Mouse (Mus musculus): ENCODE measurements around the gene Raf1. TPM values are rescaled to one million over a fixed set of nuclear protein-coding genes. Genes with fewer than 3 reads are reported as not detected.

The Raf1 gene
- polyA plus RNA-seq, 1 experiment from 2014 or later, result 141 TPM

- Histone ChIP-seq H3K36me3 (ENCODE audit: control insufficient read depth, insufficient read depth, low read length) (no peaks in the 10 kb centered on the region), H3K9ac (ENCODE audit: low read length) (no peak overlapping the region), H3K27me3 (ENCODE audit: control insufficient read depth, insufficient read depth, low read length) (no peaks in the 10 kb centered on the region), H3K27ac (replicated peaks; ENCODE audit: low read depth, low read length) (no peak overlapping the region), H3K4me3 (ENCODE audit: low read depth, low read length) (no peak overlapping the region), H3K9me3 (ENCODE audit: control insufficient read depth, low read length) (no peaks in the 10 kb centered on the region; the same call in 1 of the 2 replicates), H3K4me2 (ENCODE audit: low read depth, severe bottlenecking) (no peak overlapping the region), H3K4me1 (ENCODE audit: control insufficient read depth, insufficient read depth, low read length) (no peaks in the 10 kb centered on the region)
- ATAC-seq (ENCODE audit: insufficient number of reproducible peaks, low FRiP score, low TSS enrichment, low read depth), result no peak
- 87% methylated on average over 4 of the region's 4 CpGs for WGBS
- no peak for DNase-seq (ENCODE audit: low spot score)
Measured at GRCm38 (mm10) chr6:115688589-115688988, 12.2 kb upstream of the Raf1 start.

GRCm38 (mm10) chr6:115687753-115688152 lies 11.3 kb upstream of the Raf1 start:
- Histone ChIP-seq H3K4me1 (ENCODE audit: control insufficient read depth, insufficient read depth, low read length) (no peaks in the 10 kb centered on the region), H3K27ac (replicated peaks; ENCODE audit: low read depth, low read length) (no peak overlapping the region), H3K4me2 (ENCODE audit: low read depth, severe bottlenecking) (no peak overlapping the region), H3K36me3 (ENCODE audit: control insufficient read depth, insufficient read depth, low read length) (no peaks in the 10 kb centered on the region), H3K27me3 (ENCODE audit: control insufficient read depth, insufficient read depth, low read length) (no peaks in the 10 kb centered on the region), H3K9ac (ENCODE audit: low read length) (no peak overlapping the region), H3K9me3 (ENCODE audit: control insufficient read depth, low read length) (no peaks in the 10 kb centered on the region; the same call in 1 of the 2 replicates), H3K4me3 (ENCODE audit: low read depth, low read length) (no peak overlapping the region)
- WGBS, result 63% methylated on average over 3 of the region's 3 CpGs
- ATAC-seq (ENCODE audit: insufficient number of reproducible peaks, low FRiP score, low TSS enrichment, low read depth) (no peak), DNase-seq (ENCODE audit: low spot score) (no peak)

- DNase-seq (ENCODE audit: low spot score), result no peak
- no peak overlapping the region for H3K4me2 ChIP-seq (ENCODE audit: low read depth, severe bottlenecking)
- no peaks in the 10 kb centered on the region; the same call in 1 of the 2 replicates for H3K9me3 ChIP-seq (ENCODE audit: control insufficient read depth, low read length)
- H3K27ac ChIP-seq (replicated peaks; ENCODE audit: low read depth, low read length), result no peak overlapping the region
- H3K4me1 ChIP-seq (ENCODE audit: control insufficient read depth, insufficient read depth, low read length), result no peaks in the 10 kb centered on the region
- no peak overlapping the region for H3K9ac ChIP-seq (ENCODE audit: low read length)
- no peak for ATAC-seq (ENCODE audit: insufficient number of reproducible peaks, low FRiP score, low TSS enrichment, low read depth)
- 62% methylated on average over 11 of the region's 11 CpGs for WGBS
- H3K27me3 ChIP-seq (ENCODE audit: control insufficient read depth, insufficient read depth, low read length), result no peaks in the 10 kb centered on the region
- H3K4me3 ChIP-seq (ENCODE audit: low read depth, low read length), result no peak overlapping the region
- H3K36me3 ChIP-seq (ENCODE audit: control insufficient read depth, insufficient read depth, low read length), result no peaks in the 10 kb centered on the region
Measured at GRCm38 (mm10) chr6:115684851-115685646, 8.6 kb upstream of the Raf1 start.

GRCm38 (mm10) chr6:115684271-115684670 lies 7.8 kb upstream of the Raf1 start:
- no peaks in the 10 kb centered on the region for H3K36me3 ChIP-seq (ENCODE audit: control insufficient read depth, insufficient read depth, low read length)
- DNase-seq (ENCODE audit: low spot score) (no peak), ATAC-seq (ENCODE audit: insufficient number of reproducible peaks, low FRiP score, low TSS enrichment, low read depth) (no peak)
- no peak overlapping the region for H3K9ac ChIP-seq (ENCODE audit: low read length)
- H3K4me2 ChIP-seq (ENCODE audit: low read depth, severe bottlenecking), result no peak overlapping the region
- H3K27me3 ChIP-seq (ENCODE audit: control insufficient read depth, insufficient read depth, low read length), result no peaks in the 10 kb centered on the region
- H3K4me3 ChIP-seq (ENCODE audit: low read depth, low read length), result no peak overlapping the region
- H3K9me3 ChIP-seq (ENCODE audit: control insufficient read depth, low read length), result no peaks in the 10 kb centered on the region; the same call in 1 of the 2 replicates
- no peak overlapping the region for H3K27ac ChIP-seq (replicated peaks; ENCODE audit: low read depth, low read length)
- H3K4me1 ChIP-seq (ENCODE audit: control insufficient read depth, insufficient read depth, low read length), result no peaks in the 10 kb centered on the region
- 95% methylated on average over 2 of the region's 2 CpGs for WGBS

- no peaks in the 10 kb centered on the region for H3K27me3 ChIP-seq (ENCODE audit: control insufficient read depth, insufficient read depth, low read length)
- H3K9ac ChIP-seq (ENCODE audit: low read length), result no peak overlapping the region
- DNase-seq (ENCODE audit: low spot score), result no peak
- H3K27ac ChIP-seq (replicated peaks; ENCODE audit: low read depth, low read length), result no peak overlapping the region
- no peak overlapping the region for H3K4me3 ChIP-seq (ENCODE audit: low read depth, low read length)
- H3K36me3 ChIP-seq (ENCODE audit: control insufficient read depth, insufficient read depth, low read length), result no peaks in the 10 kb centered on the region
- no peak overlapping the region for H3K4me2 ChIP-seq (ENCODE audit: low read depth, severe bottlenecking)
- WGBS, result 88% methylated on average over 4 of the region's 4 CpGs
- no peaks in the 10 kb centered on the region for H3K4me1 ChIP-seq (ENCODE audit: control insufficient read depth, insufficient read depth, low read length)
- ATAC-seq (ENCODE audit: insufficient number of reproducible peaks, low FRiP score, low TSS enrichment, low read depth), result no peak
- no peaks in the 10 kb centered on the region for H3K9me3 ChIP-seq (ENCODE audit: control insufficient read depth, low read length)
Measured at GRCm38 (mm10) chr6:115681066-115681465, 4.6 kb upstream of the Raf1 start.

- H3K4me1 ChIP-seq (ENCODE audit: control insufficient read depth, insufficient read depth, low read length), result peaks cover 4% of the 10 kb centered on the region; the same call in 1 of the 2 replicates
- no peaks in the 10 kb centered on the region for H3K9me3 ChIP-seq (ENCODE audit: control insufficient read depth, low read length)
- no peaks in the 10 kb centered on the region for H3K27me3 ChIP-seq (ENCODE audit: control insufficient read depth, insufficient read depth, low read length)
- no peak overlapping the region for H3K4me2 ChIP-seq (ENCODE audit: low read depth, severe bottlenecking)
- no peaks in the 10 kb centered on the region for H3K36me3 ChIP-seq (ENCODE audit: control insufficient read depth, insufficient read depth, low read length)
- no peak for ATAC-seq (ENCODE audit: insufficient number of reproducible peaks, low FRiP score, low TSS enrichment, low read depth)
- 83% methylated on average over 1 of the region's 1 CpGs for WGBS
- no peak for DNase-seq (ENCODE audit: low spot score)
- no peak overlapping the region for H3K9ac ChIP-seq (ENCODE audit: low read length)
- H3K27ac ChIP-seq (replicated peaks; ENCODE audit: low read depth, low read length), result no peak overlapping the region
- no peak overlapping the region for H3K4me3 ChIP-seq (ENCODE audit: low read depth, low read length)
Measured at GRCm38 (mm10) chr6:115678012-115678411, 1.6 kb upstream of the Raf1 start.

- no peak overlapping the region for H3K4me2 ChIP-seq (ENCODE audit: low read depth, severe bottlenecking)
- H3K4me3 ChIP-seq (ENCODE audit: low read depth, low read length), result peak overlapping the region; percentile 100
- 96% methylated on average over 7 of the region's 7 CpGs for WGBS
- no peaks in the 10 kb centered on the region for H3K27me3 ChIP-seq (ENCODE audit: control insufficient read depth, insufficient read depth, low read length)
- DNase-seq (ENCODE audit: low spot score) (no peak), ATAC-seq (ENCODE audit: insufficient number of reproducible peaks, low FRiP score, low TSS enrichment, low read depth) (no peak)
- no peaks in the 10 kb centered on the region for H3K9me3 ChIP-seq (ENCODE audit: control insufficient read depth, low read length)
- peaks cover 4% of the 10 kb centered on the region; the same call in 1 of the 2 replicates for H3K4me1 ChIP-seq (ENCODE audit: control insufficient read depth, insufficient read depth, low read length)
- no peak overlapping the region for H3K9ac ChIP-seq (ENCODE audit: low read length)
- H3K36me3 ChIP-seq (ENCODE audit: control insufficient read depth, insufficient read depth, low read length), result no peaks in the 10 kb centered on the region
- no peak overlapping the region for H3K27ac ChIP-seq (replicated peaks; ENCODE audit: low read depth, low read length)
Measured at GRCm38 (mm10) chr6:115677441-115677840, 1.0 kb upstream of the Raf1 start.

- Histone ChIP-seq H3K36me3 (ENCODE audit: control insufficient read depth, insufficient read depth, low read length) (no peaks in the 10 kb centered on the region; the same call in 1 of the 2 replicates), H3K27me3 (ENCODE audit: control insufficient read depth, insufficient read depth, low read length) (no peaks in the 10 kb centered on the region), H3K9ac (ENCODE audit: low read length) (peak overlapping the region; percentile 100), H3K4me2 (ENCODE audit: low read depth, severe bottlenecking) (peak overlapping the region; percentile 79), H3K9me3 (ENCODE audit: control insufficient read depth, low read length) (no peaks in the 10 kb centered on the region), H3K4me1 (ENCODE audit: control insufficient read depth, insufficient read depth, low read length) (peaks cover 4% of the 10 kb centered on the region; the same call in 1 of the 2 replicates), H3K27ac (replicated peaks; ENCODE audit: low read depth, low read length) (peak overlapping the region; percentile 95), H3K4me3 (ENCODE audit: low read depth, low read length) (peak overlapping the region; percentile 100)
- ATAC-seq (ENCODE audit: insufficient number of reproducible peaks, low FRiP score, low TSS enrichment, low read depth), result peak; percentile 55
- WGBS, result under 1% methylated on average over 53 of the region's 53 CpGs
- DNase-seq (ENCODE audit: low spot score), result peak; percentile 61
Measured at GRCm38 (mm10) chr6:115675508-115676336, 713 bp downstream of the Raf1 start.

Measured in limb, embryonic 11.5 days (tissue).